Mouse (Mus musculus): ENCODE data around the gene Gm20388.
"Not testable (repeated sequence)": the region's sequence is repeated elsewhere in the genome, so short reads cannot be mapped to it uniquely, and the experiment has no call there.

The Gm20388 gene

DNA sequence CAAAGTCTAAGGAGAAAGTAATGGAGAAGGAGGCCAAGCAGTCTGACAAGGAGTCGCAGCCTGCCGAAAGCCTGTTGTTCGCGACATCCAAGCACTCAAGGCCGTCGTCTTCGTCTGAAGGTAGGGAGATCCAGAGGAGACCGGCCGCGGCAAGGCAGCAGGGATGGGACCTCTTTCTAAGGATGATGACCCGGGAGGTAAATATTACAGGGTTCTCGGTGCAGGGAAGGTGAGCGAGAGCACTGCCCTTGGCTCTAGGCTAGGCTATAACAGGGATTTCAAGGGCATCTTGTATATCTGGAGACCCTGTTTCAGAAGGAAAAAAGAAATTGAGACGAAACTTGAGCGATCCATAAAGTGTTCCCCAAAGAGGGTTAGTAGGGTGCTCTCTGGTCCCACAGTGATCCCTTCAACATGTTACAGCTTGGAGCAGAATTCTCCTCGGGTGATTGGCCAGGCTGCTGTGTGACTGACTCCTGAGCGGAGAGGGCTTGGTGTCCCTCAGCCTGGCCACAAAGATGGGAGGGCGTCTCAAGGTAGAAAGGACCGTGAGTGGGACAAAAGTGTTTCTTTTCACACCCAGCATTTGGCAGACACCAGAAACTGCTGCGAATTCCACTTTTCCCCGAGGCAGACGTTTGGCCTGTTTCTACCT lies 3302.6 kb downstream of the Gm20388 start:
- DNase-seq (ENCODE audit: low read depth, low spot score) = no peak

DNA sequence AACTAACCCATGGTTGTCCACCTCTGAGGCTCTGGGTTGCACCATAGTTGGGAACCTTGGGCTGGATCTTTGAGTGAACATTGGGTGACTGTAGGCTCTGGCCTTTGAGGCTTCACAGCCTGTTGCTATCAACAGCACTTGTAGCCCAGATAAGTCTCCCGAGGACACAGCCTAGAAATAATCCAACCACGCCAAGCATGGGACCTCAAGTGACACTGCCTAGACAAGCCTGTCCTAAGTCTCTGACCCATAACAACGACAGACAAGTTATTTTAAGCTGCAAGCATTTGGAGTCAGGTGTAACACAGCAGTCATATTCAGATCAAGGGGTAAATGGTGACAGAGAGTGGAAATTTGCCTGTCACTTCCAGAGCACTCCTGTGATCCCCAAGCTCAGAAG lies 3304.8 kb downstream of the Gm20388 start:
- DNase-seq (ENCODE audit: low read depth, low spot score) = no peak

DNA sequence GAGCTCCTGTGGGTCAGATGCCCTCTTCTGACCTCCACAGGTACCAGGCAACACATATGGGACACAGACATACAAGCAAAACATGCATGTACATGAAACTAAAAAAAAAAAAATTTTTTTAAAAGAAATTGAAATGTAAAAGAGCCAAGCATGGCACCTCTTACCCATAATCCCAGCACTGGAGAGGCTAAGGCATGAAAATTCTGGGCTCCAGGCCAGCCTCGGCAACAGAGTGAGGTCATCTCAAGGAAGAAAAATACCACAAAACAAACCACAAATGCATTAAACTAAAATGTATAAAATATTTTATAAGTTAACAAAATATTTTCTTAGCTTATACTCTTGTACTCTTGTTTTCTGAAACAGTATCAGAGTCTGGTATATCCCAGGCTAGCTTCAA lies 3310.3 kb downstream of the Gm20388 start:
- no peak for DNase-seq (ENCODE audit: low read depth, low spot score)

DNA sequence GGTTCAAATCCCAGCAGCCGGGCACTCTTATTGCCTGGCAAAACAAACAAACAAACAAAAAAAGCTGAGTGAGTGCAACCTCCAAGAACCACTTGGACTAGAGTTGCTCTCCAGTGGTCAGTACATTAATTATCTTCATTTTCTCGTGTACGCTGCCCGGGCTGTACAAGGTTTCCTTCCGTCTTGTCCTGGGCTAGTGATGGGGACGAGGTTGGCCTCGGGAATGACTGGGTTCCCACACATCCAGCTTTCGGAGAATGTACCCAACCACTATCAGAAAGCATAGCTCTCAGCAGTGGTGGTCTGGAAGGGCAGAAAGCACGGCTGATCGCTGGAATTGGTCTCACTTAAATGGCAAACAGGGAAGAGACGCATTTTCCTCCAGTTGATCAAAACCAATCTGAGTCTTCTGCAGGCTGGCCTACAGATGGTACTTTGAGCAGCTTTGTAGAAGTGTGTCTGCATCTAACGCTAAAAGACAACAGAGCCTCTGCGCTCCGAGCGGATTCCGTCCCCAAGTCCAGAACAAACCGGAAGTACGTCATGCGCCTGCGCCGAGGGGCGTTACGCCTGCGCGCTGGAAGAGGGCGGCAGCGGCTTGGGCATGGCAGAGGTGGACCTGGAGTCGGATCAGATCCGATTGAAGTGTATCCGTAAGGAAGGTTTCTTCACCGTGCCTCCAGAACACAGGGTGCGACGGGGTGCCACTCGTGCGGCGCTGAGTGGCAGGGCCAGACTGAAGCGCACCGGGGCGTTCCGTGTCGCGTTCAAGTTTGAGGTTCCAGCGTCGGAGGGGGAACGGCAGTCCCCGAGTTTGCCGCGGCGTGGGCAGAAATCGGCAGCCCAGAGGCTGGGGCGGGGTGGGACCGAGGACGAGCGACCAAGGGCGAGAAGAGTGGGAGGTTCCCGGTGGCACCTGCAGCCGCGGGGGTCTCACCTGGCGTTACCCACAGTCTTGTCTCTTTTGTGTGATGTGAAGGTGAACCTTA lies 3313.9 kb downstream of the Gm20388 start, which contains the start of gene Cdk10:
TSS of gene Cdk10 (plus strand) at position 565 of the 989 bp plus-strand sequence.
- peak; percentile 90 for DNase-seq (ENCODE audit: low read depth, low spot score)

DNA sequence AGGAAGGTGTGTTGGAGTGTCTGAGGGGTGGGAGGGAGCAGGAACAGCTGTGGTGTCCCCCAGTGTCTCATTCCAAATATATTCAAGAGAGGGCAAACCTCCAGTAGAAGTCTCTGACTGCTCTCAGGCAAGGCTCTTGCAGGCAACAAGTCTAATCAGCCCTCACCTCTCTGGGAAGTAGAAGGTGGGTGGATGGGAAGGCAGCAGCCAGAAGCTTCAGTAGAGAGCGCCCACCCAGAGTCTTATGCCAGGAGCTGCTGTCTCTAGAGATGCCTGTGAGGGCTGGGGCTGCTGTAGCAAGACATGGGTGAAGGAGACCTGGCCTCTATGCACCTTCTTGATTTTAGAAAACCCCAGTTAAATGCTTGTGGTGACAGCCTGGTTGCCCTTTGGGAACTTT lies 3317.8 kb downstream of the Gm20388 start:
- no peak for DNase-seq (ENCODE audit: low read depth, low spot score)

DNA sequence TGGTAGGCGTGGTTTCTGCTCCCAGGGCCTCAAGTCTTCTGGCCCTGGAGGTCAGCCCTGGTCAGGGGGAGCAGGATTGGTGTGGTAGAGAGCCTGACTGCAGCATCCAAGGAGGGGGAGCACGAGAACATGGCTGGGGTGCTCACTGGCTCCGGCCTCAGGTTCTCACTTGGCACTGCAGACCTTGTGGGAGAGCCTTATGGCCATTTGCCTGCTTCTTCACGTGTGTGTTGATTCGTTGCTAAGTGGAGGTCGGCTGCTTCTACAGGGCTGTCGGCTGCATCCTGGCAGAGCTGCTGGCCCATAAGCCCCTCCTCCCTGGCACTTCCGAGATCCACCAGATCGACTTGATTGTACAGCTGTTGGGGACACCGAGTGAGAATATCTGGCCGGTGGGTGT lies 3319.7 kb downstream of the Gm20388 start:
- not testable (repeated sequence) for DNase-seq (ENCODE audit: low read depth, low spot score)

DNA sequence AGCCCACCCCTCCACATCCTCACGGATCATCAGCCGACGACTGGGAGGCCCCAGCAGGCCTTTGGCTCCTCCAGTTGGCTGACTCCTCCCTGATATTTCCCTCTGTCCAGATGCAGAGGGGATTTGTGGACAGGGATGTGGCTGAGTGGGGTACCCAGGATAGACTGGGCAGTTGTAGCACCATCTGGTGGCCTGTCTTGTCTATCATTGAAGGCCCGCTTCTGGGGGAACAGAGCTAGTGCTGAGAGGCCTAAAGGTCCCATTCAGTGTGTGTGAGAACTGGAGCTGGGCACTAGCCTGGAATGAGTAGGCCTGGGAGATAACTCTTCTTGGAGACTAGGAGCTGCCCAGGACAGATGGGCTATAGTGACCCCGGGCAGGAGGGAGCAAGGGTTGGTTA lies 3321.1 kb downstream of the Gm20388 start:
- no peak for DNase-seq (ENCODE audit: low read depth, low spot score)

DNA sequence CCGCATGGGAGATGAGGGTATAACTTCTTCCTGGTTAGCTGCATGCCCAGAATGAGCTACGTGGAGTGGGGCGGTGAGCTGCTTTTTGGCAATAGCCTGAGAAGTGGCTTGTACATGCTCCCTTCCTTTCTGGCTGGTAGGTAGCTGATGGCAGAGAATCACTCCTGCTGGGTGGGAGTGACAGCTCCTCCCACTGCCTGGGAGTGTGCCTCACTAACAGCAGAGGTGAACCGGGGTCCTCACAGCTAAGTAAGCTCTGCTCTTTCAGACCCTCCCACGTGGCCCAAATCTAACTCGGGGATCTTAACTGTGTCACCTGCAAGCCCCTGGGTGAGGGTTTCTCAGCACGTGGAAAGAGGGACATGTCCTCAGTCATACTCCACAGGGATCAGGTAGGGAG lies 3321.9 kb downstream of the Gm20388 start:
- no peak for DNase-seq (ENCODE audit: low read depth, low spot score)

DNA sequence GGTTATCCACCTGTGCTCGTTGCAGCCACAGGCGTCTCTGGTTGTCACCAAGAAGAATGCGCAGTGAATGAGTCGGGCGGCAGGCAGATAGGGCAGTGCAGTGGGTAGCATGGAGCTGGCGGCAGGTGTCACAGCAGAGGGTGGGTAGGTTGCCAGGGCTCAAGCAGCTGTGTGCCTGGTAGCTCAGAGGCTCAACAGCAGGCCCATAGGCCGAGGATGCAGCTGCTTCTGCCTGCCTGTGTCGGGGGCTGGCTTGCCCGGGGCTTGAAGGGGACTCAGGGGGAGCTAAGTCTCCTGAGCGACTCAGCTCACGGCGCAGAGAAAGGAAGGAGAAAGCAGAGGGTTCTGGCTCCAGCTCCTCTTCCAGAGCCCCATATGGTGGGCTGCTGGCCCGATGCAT lies 3322.7 kb downstream of the Gm20388 start:
- no peak for DNase-seq (ENCODE audit: low read depth, low spot score)

DNA sequence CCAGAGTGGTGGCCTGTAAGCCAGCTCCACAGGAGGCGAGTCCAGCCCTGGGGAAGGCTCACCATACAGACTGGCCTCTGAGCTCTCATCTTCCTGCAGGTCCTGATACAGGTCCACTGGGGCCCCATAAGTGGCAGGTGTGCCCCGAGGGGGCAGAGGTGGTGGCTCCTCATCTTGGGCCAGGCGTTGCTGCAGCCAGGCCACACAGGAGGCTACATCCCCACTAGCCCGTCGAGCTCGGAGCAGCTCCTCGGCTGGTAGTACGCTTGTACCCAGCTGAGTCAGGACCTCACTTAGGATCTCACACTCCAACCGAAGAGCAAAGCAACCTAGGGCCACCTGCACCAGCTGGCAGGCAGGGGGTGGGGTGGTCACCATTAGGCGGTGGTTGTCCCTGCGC lies 3323.1 kb downstream of the Gm20388 start:
- DNase-seq (ENCODE audit: low read depth, low spot score) = no peak

DNA sequence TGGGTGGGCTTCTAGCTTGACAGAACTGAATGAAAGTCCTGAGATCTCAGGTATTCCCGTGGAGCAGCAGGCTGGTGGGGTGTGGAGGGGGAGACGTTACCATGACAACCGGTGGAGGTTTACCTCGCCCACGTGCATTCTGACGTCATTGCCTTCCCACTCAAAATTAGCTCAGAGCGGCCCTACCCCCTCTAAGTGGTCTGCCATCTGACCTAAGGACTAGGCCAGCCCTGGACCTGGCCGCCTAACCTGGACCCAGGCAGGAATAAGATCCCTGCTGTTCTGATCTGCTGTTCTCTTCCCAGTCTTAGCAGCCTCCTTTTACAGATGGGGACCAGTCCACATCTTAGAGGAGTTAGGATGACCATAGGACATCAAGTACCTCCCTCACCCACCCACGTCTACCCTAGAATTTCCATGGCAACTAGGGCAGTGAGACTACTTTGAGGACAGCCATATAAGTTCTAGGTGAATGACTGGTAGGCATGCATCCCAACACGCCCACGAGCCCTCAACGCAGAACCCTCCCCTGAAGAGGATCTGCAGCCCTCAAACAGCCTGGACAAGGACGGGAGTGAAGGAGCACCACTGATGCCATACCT lies 3324.4 kb downstream of the Gm20388 start:
- peak; percentile 44 for DNase-seq (ENCODE audit: low read depth, low spot score)

DNA sequence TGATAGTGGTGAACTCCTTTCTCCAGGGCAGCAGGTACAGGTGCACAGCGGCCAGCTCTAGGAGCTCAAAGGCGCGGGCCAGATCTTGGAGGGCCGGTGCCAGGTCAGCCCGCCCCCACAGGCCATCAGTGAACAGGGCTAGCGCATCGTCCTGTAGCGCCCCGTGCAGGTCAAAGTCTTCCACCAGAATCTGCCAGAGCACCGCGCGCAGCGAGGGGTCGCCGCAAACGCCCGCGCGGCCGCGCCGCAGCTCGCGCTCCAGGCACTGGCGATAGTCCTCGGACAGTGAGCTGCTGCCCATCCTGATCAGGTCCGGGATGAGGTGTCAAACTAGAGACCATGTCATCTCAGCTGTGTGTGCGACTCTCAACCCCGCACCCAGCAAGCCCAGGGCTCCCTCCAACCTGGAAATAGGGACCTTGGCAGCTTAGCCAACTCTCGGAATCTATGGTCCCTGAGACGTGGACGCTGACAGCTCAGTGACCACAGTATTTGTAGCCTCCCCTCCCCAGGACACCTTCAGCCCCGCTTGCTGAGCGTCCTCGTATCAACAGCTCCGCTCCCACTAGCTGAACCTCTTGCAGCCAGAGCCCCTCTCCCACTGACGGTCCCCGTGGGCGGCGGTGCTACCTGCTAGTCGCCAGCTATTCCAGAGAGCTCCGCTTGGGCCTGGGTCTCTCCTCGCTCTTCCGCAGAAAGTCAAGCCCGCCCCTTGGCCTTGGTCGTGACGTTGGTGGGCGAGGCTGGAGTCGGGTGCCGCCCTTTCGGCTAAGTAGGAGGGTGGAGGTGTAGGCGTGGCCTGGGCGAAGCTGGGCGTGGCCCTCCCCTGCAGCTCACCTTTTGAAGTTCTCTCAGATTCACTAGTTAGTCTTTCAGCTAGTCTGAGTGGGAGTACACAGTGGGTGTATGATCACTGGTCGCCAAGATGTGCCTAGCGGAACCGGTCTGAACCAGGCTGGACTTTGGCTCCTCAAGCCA lies 3325.2 kb downstream of the Gm20388 start, which contains the start of gene Spata2l:
TSS of gene Spata2l (minus strand) at position 714 of the 978 bp plus-strand sequence.
- DNase-seq (ENCODE audit: low read depth, low spot score) = peak; percentile 95

DNA sequence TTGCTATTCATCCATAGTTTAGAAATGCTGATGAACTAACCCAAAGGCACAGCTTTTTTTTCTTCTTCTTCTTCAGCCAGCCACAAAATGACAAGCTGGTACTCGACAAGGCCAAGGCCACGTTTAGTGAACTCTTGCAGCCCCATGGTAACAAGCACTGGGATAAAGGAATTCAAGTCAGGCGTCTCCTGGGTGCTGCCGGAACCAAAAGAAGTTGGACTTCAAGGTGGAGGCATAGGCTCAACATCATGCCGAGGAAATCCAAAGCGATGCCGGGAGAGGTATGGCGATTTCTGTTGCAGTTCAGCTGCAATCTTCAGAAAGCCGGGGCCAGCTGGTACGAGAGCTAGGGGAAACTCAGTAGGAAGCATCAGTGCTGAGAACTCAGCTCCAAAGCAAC lies 3328.8 kb downstream of the Gm20388 start:
- DNase-seq (ENCODE audit: low read depth, low spot score) = no peak

DNA sequence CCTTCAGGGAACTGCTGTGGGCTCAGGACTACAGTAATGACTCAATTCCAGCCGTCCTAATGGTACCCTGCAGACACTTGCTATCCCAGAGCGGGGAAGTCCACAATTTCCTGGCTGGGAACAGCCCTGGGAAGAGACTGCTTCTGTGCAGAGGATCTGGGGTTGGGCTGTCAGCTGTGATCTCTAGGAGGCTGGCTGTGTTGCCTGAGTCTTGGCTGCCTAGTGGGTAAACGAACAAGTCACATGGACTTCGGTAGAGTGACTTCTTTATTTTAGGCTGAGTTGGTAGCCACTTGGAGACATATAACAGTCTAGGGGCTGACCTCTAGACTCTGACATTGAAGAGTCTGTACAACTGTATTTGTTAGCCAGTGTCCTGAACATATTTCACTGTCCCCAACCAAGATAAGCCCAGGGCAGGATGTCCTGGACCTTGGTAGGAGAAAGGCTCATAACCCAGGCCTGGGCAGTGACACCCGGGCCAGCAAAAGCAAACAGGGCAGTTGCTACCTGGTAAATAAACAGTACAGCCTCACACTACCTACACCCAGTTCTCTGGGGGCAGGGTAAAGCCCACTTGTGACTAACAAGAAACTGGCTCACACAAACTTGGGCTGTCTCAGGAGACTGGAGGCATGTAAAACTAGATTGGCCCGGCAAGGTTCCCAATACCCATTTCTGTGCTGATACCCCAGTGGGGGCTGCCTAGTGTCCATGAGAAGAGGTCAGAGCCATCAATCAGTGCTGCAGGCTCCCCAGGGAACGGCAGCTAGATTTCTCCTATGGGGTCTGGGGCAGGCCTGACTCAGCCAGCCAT lies 3331.7 kb downstream of the Gm20388 start:
- DNase-seq (ENCODE audit: low read depth, low spot score) = no peak

DNA sequence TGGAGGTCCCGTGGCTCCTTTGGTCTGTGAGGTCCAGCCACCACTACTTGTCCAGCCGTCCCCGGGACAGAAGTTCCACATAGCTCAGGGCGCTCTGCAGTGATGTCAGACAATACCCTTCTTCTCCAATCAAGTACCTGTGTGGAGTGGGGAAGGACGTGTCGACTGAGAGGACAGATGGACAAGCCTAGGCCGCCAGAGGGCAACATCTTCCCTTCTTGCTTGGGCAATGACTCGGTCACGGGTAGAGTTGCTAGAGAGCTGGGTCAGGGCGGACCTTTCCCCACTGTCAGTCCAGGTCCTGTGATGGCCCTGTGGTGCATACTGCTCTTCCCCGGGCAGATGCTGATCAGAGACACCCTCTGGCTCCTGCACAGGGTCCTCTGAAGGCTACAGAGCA lies 3332.4 kb downstream of the Gm20388 start:
- no peak for DNase-seq (ENCODE audit: low read depth, low spot score)

DNA sequence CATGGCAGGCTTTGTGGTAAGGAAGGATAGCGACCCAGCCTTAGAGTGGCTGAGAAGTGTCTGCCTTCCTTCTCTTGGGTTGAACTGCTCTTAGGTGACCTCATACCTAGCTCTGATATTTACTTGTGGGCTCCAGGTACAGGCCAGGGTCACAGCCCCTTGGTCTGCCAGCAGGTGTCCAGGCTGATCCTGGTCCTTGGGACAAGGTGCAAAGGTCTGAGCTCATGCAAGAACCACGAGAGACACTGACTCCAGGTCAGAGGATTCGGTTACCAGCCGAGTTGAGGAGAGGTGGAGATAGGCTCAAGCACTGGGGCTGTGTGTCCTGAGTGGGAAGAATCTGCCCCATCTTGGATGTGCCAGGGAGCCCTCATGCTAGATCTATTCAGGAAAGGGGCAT lies 3333.7 kb downstream of the Gm20388 start:
- no peak for DNase-seq (ENCODE audit: low read depth, low spot score)

DNA sequence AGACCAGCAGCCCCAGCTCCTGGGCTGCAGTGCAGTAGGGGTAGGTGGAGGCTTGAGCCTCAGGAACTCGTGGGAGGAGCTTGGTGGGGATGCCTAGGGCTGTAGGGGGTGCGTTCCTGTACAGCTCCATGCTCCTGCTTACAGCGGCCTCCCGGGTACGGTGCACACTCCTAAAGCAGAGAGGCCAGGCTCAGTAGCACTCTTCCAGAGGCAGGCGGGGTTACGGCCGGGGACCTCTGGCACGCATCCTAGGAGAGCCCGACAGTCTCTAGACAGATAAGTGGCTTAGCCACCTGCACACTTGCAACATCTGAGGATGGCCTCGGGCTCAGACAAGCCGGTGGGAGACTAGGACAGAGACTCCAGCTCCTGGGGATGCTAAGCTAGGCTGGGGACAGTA lies 3334.9 kb downstream of the Gm20388 start:
- DNase-seq (ENCODE audit: low read depth, low spot score) = no peak

DNA sequence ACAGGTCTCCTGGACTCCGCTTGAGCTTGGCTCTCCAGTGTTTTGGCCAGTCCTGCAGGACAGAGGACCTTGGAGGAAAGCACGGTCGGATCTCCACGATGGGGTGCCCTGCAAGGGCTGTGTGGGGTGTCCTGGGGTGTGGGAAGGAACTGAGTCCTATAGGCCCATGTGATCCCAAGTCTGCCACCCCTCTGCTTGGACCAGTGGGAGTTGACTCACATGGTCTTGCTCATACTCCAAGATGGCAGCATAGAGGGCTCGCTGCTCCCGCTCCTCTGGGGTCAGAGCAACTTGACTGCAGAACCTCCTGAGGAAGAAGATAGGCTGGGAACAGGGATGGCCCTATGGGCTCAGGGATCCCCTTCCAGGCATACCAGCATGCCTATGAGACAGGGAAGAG lies 3337.1 kb downstream of the Gm20388 start:
- no peak for DNase-seq (ENCODE audit: low read depth, low spot score)

DNA sequence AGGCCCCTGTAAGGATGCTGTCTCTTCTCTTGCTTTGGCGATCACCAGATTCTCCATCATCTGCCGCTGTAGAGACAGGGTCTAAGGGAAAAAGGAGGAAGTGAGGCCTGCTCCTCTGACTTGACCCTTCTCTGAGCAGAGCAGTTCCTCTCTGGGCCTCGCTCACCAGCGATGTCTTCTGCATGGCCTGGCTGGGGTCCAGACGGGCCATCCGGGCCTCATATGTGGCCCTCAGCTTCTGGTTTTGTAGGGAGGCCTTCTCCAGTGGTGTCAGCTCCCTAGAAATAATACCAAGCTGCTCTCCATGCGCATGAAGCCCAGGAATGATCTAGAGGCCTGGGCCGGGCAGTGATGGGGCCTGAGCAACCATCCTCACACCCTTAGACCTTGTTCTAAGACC lies 3338.0 kb downstream of the Gm20388 start:
- DNase-seq (ENCODE audit: low read depth, low spot score) = no peak

DNA sequence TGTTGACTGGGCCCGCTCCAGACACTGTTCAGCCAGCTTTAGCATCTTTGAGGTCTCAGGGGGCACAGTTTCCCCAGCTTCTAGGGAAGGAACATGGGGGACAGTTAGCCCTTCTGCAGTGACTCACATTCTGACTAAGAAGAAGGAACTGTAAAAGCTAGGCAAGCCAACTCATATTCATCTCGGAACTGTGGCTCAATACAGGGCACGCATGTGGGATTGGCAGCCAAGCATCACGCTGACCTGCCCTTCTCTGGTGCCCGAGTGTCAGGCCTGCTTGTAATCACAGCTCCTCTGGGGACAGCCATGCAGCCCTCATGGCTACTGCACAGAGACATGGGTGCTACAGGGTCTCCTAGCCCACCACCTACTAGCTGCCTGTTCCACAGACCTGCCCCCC lies 3340.3 kb downstream of the Gm20388 start:
- no peak for DNase-seq (ENCODE audit: low read depth, low spot score)

All from CD4-positive helper T cell, adult 2 months (primary cell).